Mouse (Mus musculus) lung, embryonic 14.5 days (tissue): ENCODE data around the gene Rasgef1a. TPM values are rescaled to one million over a fixed set of nuclear protein-coding genes. Genes with fewer than 3 reads are reported as not detected.
A peak's percentile ranks its signal among the peaks of the same experiment; 100 is the strongest.

ENCODE experiments used
- ATAC-seq: fragments of 200-750 bp; cut with Nextera tagmentation; 2 replicates; pipeline ENCODE4 v1.8.0; 2017; ENCODE audit warnings: mild to moderate bottlenecking, moderate TSS enrichment, moderate library complexity; ENCODE audit not compliant: insufficient read depth
- DNase-seq: peaks from one replicate; pipeline ENCODE4 v3.0.0-alpha.2; 2015
- H3K27ac ChIP-seq: fragments of 300-500 bp; sonication (generic); 2 replicates; pipeline ENCODE4 v1.5.1; 2014; ENCODE audit warnings: low read depth, mild to moderate bottlenecking, moderate library complexity
- H3K27me3 ChIP-seq: fragments of 300-500 bp; sonication (generic); 2 replicates; pipeline ENCODE4 v1.6.1; 2014; ENCODE audit warnings: low read length, control low read depth; ENCODE audit not compliant: insufficient read depth
- H3K36me3 ChIP-seq: fragments of 300-500 bp; sonication (generic); 2 replicates; pipeline ENCODE4 v1.6.1; 2014; ENCODE audit warnings: control low read depth; ENCODE audit not compliant: insufficient read depth
- H3K4me1 ChIP-seq: fragments of 300-500 bp; sonication (generic); 2 replicates; pipeline ENCODE4 v1.6.1; 2014; ENCODE audit warnings: antibody characterized with exemption, control low read depth; ENCODE audit not compliant: insufficient read depth
- H3K4me2 ChIP-seq: fragments of 300-500 bp; sonication (generic); 2 replicates; pipeline ENCODE4 v1.6.1; 2014; ENCODE audit warnings: mild to moderate bottlenecking
- H3K4me3 ChIP-seq: fragments of 300-500 bp; sonication (generic); 2 replicates; pipeline ENCODE4 v1.5.1; 2014; ENCODE audit warnings: low read depth, low read length
- H3K9ac ChIP-seq: fragments of 300-500 bp; sonication (generic); 2 replicates; pipeline ENCODE4 v1.6.1; 2014
- H3K9me3 ChIP-seq: fragments of 300-500 bp; sonication (generic); 2 replicates; pipeline ENCODE4 v1.6.1; 2016; ENCODE audit warnings: low read depth, low read length, control low read depth
- CTCF ChIP-seq: IDR thresholded peaks from 2 replicates; pipeline ENCODE4 v1.5.1; 2016; ENCODE audit warnings: antibody characterized with exemption, low read depth
- WGBS: fragments of 180-500 bp; shearing (Covaris S2); extraction: QIAGEN DNeasy Blood & Tissue Kit; methylation state at CpG from one replicate; pipeline ENCODE4 v1.1.7; 2014; 5-methylcytosine and 5-hydroxymethylcytosine counted together
- polyA plus RNA-seq: library from polyadenylated mRNA; unstranded; fragments of >200 nt; fragmentation: Nextera tagmentation; extraction: Ambion mirVana; gene quantifications from 2 replicates; pipeline ENCODE4 v1.2.1, GENCODE M21; 2014

Gene Rasgef1a
- polyA plus RNA-seq, 1 experiment from 2014 or later: 1.1 TPM

GRCm38 (mm10) chr6:118046511-118046910 lies 35.3 kb downstream of the Rasgef1a start:
- TF ChIP-seq CTCF: no peak
- H3K27ac ChIP-seq: no peak overlapping the region

GRCm38 (mm10) chr6:118046924-118047323 lies 35.7 kb downstream of the Rasgef1a start:
- no peak for TF ChIP-seq CTCF
- H3K9me3 ChIP-seq: no peaks in the 10 kb centered on the region
- no peak overlapping the region for H3K4me3 ChIP-seq
- no peaks in the 10 kb centered on the region for H3K27me3 ChIP-seq
- H3K36me3 ChIP-seq: no peaks in the 10 kb centered on the region
- H3K4me1 ChIP-seq: no peaks in the 10 kb centered on the region
- H3K4me2 ChIP-seq: no peak overlapping the region
- DNase-seq: no peak
- H3K9ac ChIP-seq: no peak overlapping the region
- H3K27ac ChIP-seq: no peak overlapping the region
- ATAC-seq: no peak

More at GRCm38 (mm10) chr6:118046511-118046910, 35.3 kb downstream of the Rasgef1a start:
- Histone ChIP-seq H3K27me3 (no peaks in the 10 kb centered on the region), H3K4me2 (no peak overlapping the region), H3K9me3 (no peaks in the 10 kb centered on the region), H3K4me3 (no peak overlapping the region), H3K9ac (no peak overlapping the region), H3K36me3 (no peaks in the 10 kb centered on the region), H3K4me1 (no peaks in the 10 kb centered on the region)
- 79% methylated on average over 3 of the region's 3 CpGs for WGBS
- DNase-seq: no peak
- ATAC-seq: no peak

- DNase-seq: peak; percentile 49
- 67% methylated on average over 4 of the region's 4 CpGs for WGBS
- H3K9me3 ChIP-seq: no peaks in the 10 kb centered on the region
- no peaks in the 10 kb centered on the region for H3K27me3 ChIP-seq
- TF ChIP-seq CTCF: no peak
- no peaks in the 10 kb centered on the region for H3K36me3 ChIP-seq
- H3K9ac ChIP-seq: no peak overlapping the region
- no peak for ATAC-seq
- H3K4me3 ChIP-seq: no peak overlapping the region
- H3K4me1 ChIP-seq: no peaks in the 10 kb centered on the region
- H3K27ac ChIP-seq: no peak overlapping the region
- no peak overlapping the region for H3K4me2 ChIP-seq
Measured at GRCm38 (mm10) chr6:118047811-118048505, 36.7 kb downstream of the Rasgef1a start.

- ATAC-seq (no peak), DNase-seq (no peak)
- Histone ChIP-seq H3K9ac (no peak overlapping the region), H3K4me1 (no peaks in the 10 kb centered on the region), H3K9me3 (no peaks in the 10 kb centered on the region), H3K27me3 (no peaks in the 10 kb centered on the region), H3K4me3 (no peak overlapping the region), H3K27ac (no peak overlapping the region), H3K4me2 (no peak overlapping the region), H3K36me3 (no peaks in the 10 kb centered on the region)
- TF ChIP-seq CTCF: no peak
- WGBS: 79% methylated on average over 6 of the region's 6 CpGs
Measured at GRCm38 (mm10) chr6:118049776-118050175, 38.5 kb downstream of the Rasgef1a start.

GRCm38 (mm10) chr6:118051474-118051873 lies 40.2 kb downstream of the Rasgef1a start:
- Histone ChIP-seq H3K36me3 (no peaks in the 10 kb centered on the region), H3K27ac (no peak overlapping the region), H3K4me3 (no peak overlapping the region), H3K9me3 (no peaks in the 10 kb centered on the region), H3K4me1 (no peaks in the 10 kb centered on the region), H3K4me2 (no peak overlapping the region), H3K27me3 (no peaks in the 10 kb centered on the region), H3K9ac (no peak overlapping the region)
- DNase-seq (peak; percentile 34), ATAC-seq (no peak; the same call in 1 of the 2 replicates)
- WGBS: 54% methylated on average over 4 of the region's 4 CpGs
- no peak for TF ChIP-seq CTCF

- Histone ChIP-seq H3K4me2 (no peak overlapping the region), H3K27ac (no peak overlapping the region), H3K4me3 (no peak overlapping the region), H3K27me3 (no peaks in the 10 kb centered on the region), H3K36me3 (no peaks in the 10 kb centered on the region), H3K9ac (no peak overlapping the region), H3K4me1 (no peaks in the 10 kb centered on the region), H3K9me3 (no peaks in the 10 kb centered on the region)
- no peak for TF ChIP-seq CTCF
- DNase-seq (no peak), ATAC-seq (no peak)
- 83% methylated on average over 10 of the region's 10 CpGs for WGBS
Measured at GRCm38 (mm10) chr6:118055209-118055608, 44.0 kb downstream of the Rasgef1a start.

GRCm38 (mm10) chr6:118061266-118061665 lies 50.0 kb downstream of the Rasgef1a start:
- no peaks in the 10 kb centered on the region for H3K36me3 ChIP-seq
- WGBS: 86% methylated on average over 4 of the region's 4 CpGs
- DNase-seq (no peak), ATAC-seq (no peak)
- no peak overlapping the region for H3K9ac ChIP-seq
- no peak for TF ChIP-seq CTCF
- H3K9me3 ChIP-seq: no peaks in the 10 kb centered on the region
- H3K4me1 ChIP-seq: peaks cover 2% of the 10 kb centered on the region; the same call in 1 of the 2 replicates
- H3K4me3 ChIP-seq: no peak overlapping the region
- H3K27ac ChIP-seq: no peak overlapping the region
- peaks cover 16% of the 10 kb centered on the region for H3K27me3 ChIP-seq
- no peak overlapping the region for H3K4me2 ChIP-seq
